Mouse (Mus musculus) embryonic fibroblast, embryonic 13.5 days (primary cell): ENCODE results near the gene C130026I21Rik.
"Not testable (repeated sequence)": the region's sequence is repeated elsewhere in the genome, so short reads cannot be mapped to it uniquely, and the experiment has no call there.

ENCODE experiments used
- CTCF ChIP-seq: IDR thresholded peaks from 2 replicates; pipeline ENCODE4 v1.5.1; 2011; ENCODE audit warnings: mild to moderate bottlenecking, control low read depth, low read length, moderate library complexity, borderline replicate concordance; ENCODE audit not compliant: insufficient read depth
- POLR2A ChIP-seq: IDR thresholded peaks from 2 replicates; pipeline ENCODE4 v1.6.1; 2011; ENCODE audit warnings: low read depth, mild to moderate bottlenecking, control low read depth, low read length, moderate library complexity

GRCm38 (mm10) chr1:84987729-84988128, 282.6 kb downstream of the C130026I21Rik start:
- TF ChIP-seq CTCF, POLR2A: not testable (repeated sequence)
